Comparison of ENCODE assay signal across 8 mouse cellular contexts in genomic region chr11:77494344-77494676, GRCm38 (mm10). TPM values are rescaled to one million over a fixed set of nuclear protein-coding genes. Genes with fewer than 3 reads are reported as not detected.
DNase-seq lines count a peak whose midpoint lies in the region; ATAC-seq and TF ChIP-seq lines count a peak whose summit lies in the region.

No protein-coding gene starts in this region.

- ATAC-seq in lung, embryonic 14.5 days (ENCODE audit: insufficient read depth) = no peak
- no peak for ATAC-seq in neural tube, embryonic 14.5 days (ENCODE audit: low read depth)

- no peaks in the 10 kb centered on the region for H3K27me3 ChIP-seq in lung, embryonic 14.5 days (ENCODE audit: insufficient read depth, low read length)
- no peaks in the 10 kb centered on the region for H3K27me3 ChIP-seq in limb, embryonic 10.5 days (ENCODE audit: low read depth, poor library complexity, severe bottlenecking)
- H3K27me3 ChIP-seq in neural tube, embryonic 14.5 days (ENCODE audit: control insufficient read depth, insufficient read depth, low read length) = no peaks in the 10 kb centered on the region

- H3K9me3 ChIP-seq in lung, embryonic 14.5 days (ENCODE audit: low read depth, low read length) = no peaks in the 10 kb centered on the region
- H3K9me3 ChIP-seq in limb, embryonic 10.5 days (replicated peaks) = no peaks in the 10 kb centered on the region
- no peaks in the 10 kb centered on the region for H3K9me3 ChIP-seq in neural tube, embryonic 14.5 days (ENCODE audit: control insufficient read depth, low read length)

- peaks cover 8% of the 10 kb centered on the region; the same call in 1 of the 2 replicates for H3K36me3 ChIP-seq in lung, embryonic 14.5 days (ENCODE audit: insufficient read depth)
- H3K36me3 ChIP-seq in limb, embryonic 10.5 days = peaks cover 20% of the 10 kb centered on the region
- H3K36me3 ChIP-seq in neural tube, embryonic 14.5 days (ENCODE audit: control insufficient read depth, insufficient read depth, low read length) = no peaks in the 10 kb centered on the region; the same call in 1 of the 2 replicates

- DNase-seq in lung, embryonic 14.5 days = no peak
- DNase-seq in lung, postnatal 25 days (ENCODE audit: low spot score) = no peak
- no peak for DNase-seq in limb, embryonic 10.5 days (ENCODE audit: low spot score)
- DNase-seq in cerebellum, postnatal 10 days = no peak
- DNase-seq in cerebellum, adult 9-11 months = no peak
- DNase-seq in frontal cortex, postnatal 25 days (ENCODE audit: low spot score in 2 of 2) = no peak

- no peak for TF ChIP-seq POLR2A in embryonic fibroblast, embryonic 13.5 days (IDR thresholded peaks at IDR 0.05; ENCODE audit: low read depth, low read length)

- H3K4me2 ChIP-seq in lung, embryonic 14.5 days = peak overlapping the region; percentile 90
- peak overlapping the region; percentile 85 for H3K4me2 ChIP-seq in neural tube, embryonic 14.5 days (ENCODE audit: low read depth, low read length)

- H3K4me3 ChIP-seq in lung, embryonic 14.5 days (ENCODE audit: low read depth, low read length) = peak overlapping the region; percentile 67
- peak overlapping the region; percentile 77 for H3K4me3 ChIP-seq in embryonic fibroblast, embryonic 13.5 days (ENCODE audit: insufficient read depth, low read length)
- H3K4me3 ChIP-seq in limb, embryonic 10.5 days = peak overlapping the region; percentile 98
- peak overlapping the region; percentile 96 for H3K4me3 ChIP-seq in neural tube, embryonic 14.5 days (ENCODE audit: low read depth, low read length)

- TF ChIP-seq CTCF in lung, embryonic 14.5 days (IDR thresholded peaks at IDR 0.05; ENCODE audit: low read depth) = no peak
- no peak for TF ChIP-seq CTCF in embryonic fibroblast, embryonic 13.5 days (IDR thresholded peaks at IDR 0.05; ENCODE audit: borderline replicate concordance, insufficient read depth, low read length)

- 16% methylated on average over 4 of the region's 4 CpGs for WGBS in lung, embryonic 14.5 days
- WGBS in limb, embryonic 10.5 days = 33% methylated on average over 4 of the region's 4 CpGs
- 33% methylated on average over 4 of the region's 4 CpGs for WGBS in neural tube, embryonic 14.5 days

- H3K9ac ChIP-seq in lung, embryonic 14.5 days = peak overlapping the region; percentile 93
- peak overlapping the region; percentile 94 for H3K9ac ChIP-seq in neural tube, embryonic 14.5 days (replicated peaks; ENCODE audit: low read depth, low read length)

- peak overlapping the region; percentile 97; the same call in 1 of the 2 replicates for H3K27ac ChIP-seq in lung, embryonic 14.5 days (ENCODE audit: low read depth)
- no peak overlapping the region for H3K27ac ChIP-seq in embryonic fibroblast, embryonic 13.5 days (ENCODE audit: insufficient read depth, low read length)
- peak overlapping the region; percentile 96 for H3K27ac ChIP-seq in limb, embryonic 10.5 days
- peak overlapping the region; percentile 81 for H3K27ac ChIP-seq in neural tube, embryonic 14.5 days (ENCODE audit: low read depth, low read length)

- H3K4me1 ChIP-seq in lung, embryonic 14.5 days (ENCODE audit: insufficient read depth) = peaks cover 17% of the 10 kb centered on the region
- peaks cover 31% of the 10 kb centered on the region for H3K4me1 ChIP-seq in embryonic fibroblast, embryonic 13.5 days (ENCODE audit: control insufficient read depth, insufficient read depth, low read length)
- H3K4me1 ChIP-seq in limb, embryonic 10.5 days = peaks cover 89% of the 10 kb centered on the region
- H3K4me1 ChIP-seq in neural tube, embryonic 14.5 days (ENCODE audit: control insufficient read depth, insufficient read depth, low read length) = peaks cover 47% of the 10 kb centered on the region

RNA-seq across cellular contexts. Expression of gene Git1, which starts 0.9 kb away (rescaled TPM):
- polyA plus RNA-seq in lung, embryonic 14.5 days (2014; fragmentation: Nextera tagmentation; extraction: Ambion mirVana) = 18.4 and 21.1 TPM in 2 replicates
- polyA plus RNA-seq in embryonic fibroblast, embryonic 13.5 days (2011; ENCODE audit: insufficient read length, low read depth, missing spikeins) = 37.9 and 41.2 TPM in 2 replicates
- polyA plus RNA-seq in limb, embryonic 10.5 days (2016; fragmentation: Nextera tagmentation; extraction: Ambion mirVana) = 13.6 and 14.8 TPM in 2 replicates
- 20.3 and 21.6 TPM in 2 replicates for polyA plus RNA-seq in neural tube, embryonic 14.5 days (2014; fragmentation: Nextera tagmentation; extraction: Ambion mirVana)

RNA-seq across cellular contexts. Expression of gene Ankrd13b, which starts 4.8 kb away (rescaled TPM):
- 12.1 and 12.9 TPM in 2 replicates for polyA plus RNA-seq in lung, embryonic 14.5 days (2014; fragmentation: Nextera tagmentation; extraction: Ambion mirVana)
- 12.3 and 15.6 TPM in 2 replicates for polyA plus RNA-seq in embryonic fibroblast, embryonic 13.5 days (2011; ENCODE audit: insufficient read length, low read depth, missing spikeins)
- polyA plus RNA-seq in limb, embryonic 10.5 days (2016; fragmentation: Nextera tagmentation; extraction: Ambion mirVana) = 12.5 and 13.4 TPM in 2 replicates
- 38.2 and 47.7 TPM in 2 replicates for polyA plus RNA-seq in neural tube, embryonic 14.5 days (2014; fragmentation: Nextera tagmentation; extraction: Ambion mirVana)

RNA-seq across cellular contexts. Expression of gene Abhd15, which starts 20.6 kb away (rescaled TPM):
- 3.0 and 3.2 TPM in 2 replicates for polyA plus RNA-seq in lung, embryonic 14.5 days (2014; fragmentation: Nextera tagmentation; extraction: Ambion mirVana)
- polyA plus RNA-seq in embryonic fibroblast, embryonic 13.5 days (2011; ENCODE audit: insufficient read length, low read depth, missing spikeins) = 0.37 and 1.0 TPM in 2 replicates
- 1.4 and 2.0 TPM in 2 replicates for polyA plus RNA-seq in limb, embryonic 10.5 days (2016; fragmentation: Nextera tagmentation; extraction: Ambion mirVana)
- 1.5 and 1.8 TPM in 2 replicates for polyA plus RNA-seq in neural tube, embryonic 14.5 days (2014; fragmentation: Nextera tagmentation; extraction: Ambion mirVana)

RNA-seq across cellular contexts. Expression of gene Trp53i13, which starts 21.5 kb away (rescaled TPM):
- 39.2 and 40.3 TPM in 2 replicates for polyA plus RNA-seq in lung, embryonic 14.5 days (2014; fragmentation: Nextera tagmentation; extraction: Ambion mirVana)
- 21.2 and 26.4 TPM in 2 replicates for polyA plus RNA-seq in embryonic fibroblast, embryonic 13.5 days (2011; ENCODE audit: insufficient read length, low read depth, missing spikeins)
- 33.4 and 38.7 TPM in 2 replicates for polyA plus RNA-seq in limb, embryonic 10.5 days (2016; fragmentation: Nextera tagmentation; extraction: Ambion mirVana)
- 10.6 and 12.8 TPM in 2 replicates for polyA plus RNA-seq in neural tube, embryonic 14.5 days (2014; fragmentation: Nextera tagmentation; extraction: Ambion mirVana)

RNA-seq across cellular contexts. Expression of gene Gm10392, which starts 24.7 kb away (rescaled TPM):
- 0.16 TPM in 1 of 2 replicates, not detected in the other for polyA plus RNA-seq in lung, embryonic 14.5 days (2014; fragmentation: Nextera tagmentation; extraction: Ambion mirVana)
- not detected in 2 replicates for polyA plus RNA-seq in embryonic fibroblast, embryonic 13.5 days (2011; ENCODE audit: insufficient read length, low read depth, missing spikeins)
- 0.14 TPM in 1 of 2 replicates, not detected in the other for polyA plus RNA-seq in limb, embryonic 10.5 days (2016; fragmentation: Nextera tagmentation; extraction: Ambion mirVana)
- polyA plus RNA-seq in neural tube, embryonic 14.5 days (2014; fragmentation: Nextera tagmentation; extraction: Ambion mirVana) = not detected in 2 replicates
